Mouse (Mus musculus) frontal cortex, adult 2 months (tissue): ENCODE results near the gene Tead1. TPM values are rescaled to one million over a fixed set of nuclear protein-coding genes. Genes with fewer than 3 reads are reported as not detected.

Source experiments
- DNase-seq, 2 experiments: peaks; one replicate each; pipeline ENCODE4 v3.0.0; 2022; ENCODE audit warnings: low spot score in 1 of 2; ENCODE audit errors: extremely low spot score in 1 of 2
- polyA plus RNA-seq: library from polyadenylated mRNA; depleted of rRNA; stranded (reverse); fragments of >200 nt; gene quantifications from 2 replicates; pipeline ENCODE4 v1.2.3, GENCODE M21; 2012

The Tead1 gene
- polyA plus RNA-seq, 1 experiment: 8.1 TPM

DNA sequence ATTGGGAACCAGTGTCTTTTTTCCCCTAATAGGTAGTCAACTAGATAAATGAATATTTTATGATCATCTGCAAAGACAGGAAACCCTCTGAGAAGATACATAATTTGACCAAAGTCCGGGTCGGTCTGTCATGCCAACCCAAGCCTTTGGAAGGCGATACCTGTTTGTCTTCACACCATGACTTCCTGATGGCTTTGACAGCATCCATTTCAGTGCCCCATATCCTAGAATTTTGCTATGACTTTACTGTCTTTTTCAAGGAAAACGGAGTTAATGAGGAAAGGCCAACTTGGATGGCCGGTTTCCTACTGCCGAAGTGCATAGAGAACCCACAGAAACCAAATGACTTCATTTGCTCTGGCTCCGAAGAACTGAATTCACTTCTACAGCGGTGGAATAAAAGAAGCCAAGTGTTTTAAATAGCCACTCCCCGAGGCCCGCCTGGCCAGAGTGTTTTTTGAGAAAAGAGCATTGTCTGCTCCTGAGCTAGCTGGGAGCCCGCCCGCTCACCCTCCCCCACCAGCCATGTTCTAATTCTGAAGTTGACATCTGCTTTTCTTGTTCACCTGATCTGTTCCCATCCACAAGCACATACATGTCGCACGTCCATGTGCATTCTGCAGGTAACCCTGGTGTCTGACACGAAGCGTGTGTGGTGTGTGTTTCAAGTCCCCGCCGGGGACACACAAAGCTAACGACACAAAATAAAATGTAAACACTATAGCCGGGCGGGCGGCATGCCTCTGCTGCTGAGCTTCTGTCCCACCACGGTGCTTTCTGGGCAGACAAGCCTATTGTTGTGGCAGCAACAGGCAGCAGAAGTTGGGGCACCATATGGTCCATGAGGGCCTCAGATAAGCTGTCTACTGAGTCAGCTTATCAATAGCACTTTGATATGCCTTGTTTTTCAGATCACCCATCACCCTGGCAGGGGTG, 5.8 kb downstream of the Tead1 start:
- DNase-seq: peak in 1 of 2 experiments; percentile 27

DNA sequence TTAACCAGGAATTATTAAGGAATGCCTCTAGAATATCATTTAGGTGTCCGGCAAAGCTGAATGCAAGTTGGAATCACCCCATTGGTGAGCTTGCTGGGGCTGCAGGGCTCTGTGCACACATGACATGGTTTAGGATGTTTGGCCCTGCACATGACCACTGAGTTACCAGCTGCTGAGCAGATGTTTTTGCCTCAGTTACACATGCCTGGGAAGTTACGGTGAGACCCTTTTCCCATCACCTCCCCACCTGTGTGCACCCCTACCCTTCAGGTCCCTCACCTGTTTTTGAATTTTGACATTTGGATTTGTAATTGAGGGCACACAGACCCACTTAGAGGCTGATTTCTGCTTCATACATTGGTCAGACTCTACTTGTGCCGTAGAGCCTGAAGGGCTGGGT, 6.9 kb downstream of the Tead1 start:
- DNase-seq: no peak

DNA sequence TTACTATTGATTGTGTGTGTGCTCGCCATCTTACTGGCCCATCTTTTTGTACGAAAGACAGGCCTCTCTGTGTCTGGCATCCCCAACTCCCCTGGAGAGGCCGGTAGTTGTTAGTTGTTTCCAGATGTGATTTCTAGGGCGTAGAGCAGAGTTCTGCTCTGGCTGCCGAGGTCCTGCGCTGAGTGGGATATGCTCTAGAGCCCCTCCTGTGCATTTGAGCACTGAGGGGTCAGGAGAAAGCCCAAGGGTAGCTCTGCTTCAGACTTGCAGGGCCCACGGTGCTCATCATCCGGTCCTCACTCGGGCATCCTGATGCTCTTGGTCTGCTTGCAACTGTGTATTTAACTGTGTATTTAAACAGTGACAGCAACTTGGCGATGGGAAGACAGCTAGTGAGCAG, 7.5 kb downstream of the Tead1 start:
- DNase-seq: no peak

DNA sequence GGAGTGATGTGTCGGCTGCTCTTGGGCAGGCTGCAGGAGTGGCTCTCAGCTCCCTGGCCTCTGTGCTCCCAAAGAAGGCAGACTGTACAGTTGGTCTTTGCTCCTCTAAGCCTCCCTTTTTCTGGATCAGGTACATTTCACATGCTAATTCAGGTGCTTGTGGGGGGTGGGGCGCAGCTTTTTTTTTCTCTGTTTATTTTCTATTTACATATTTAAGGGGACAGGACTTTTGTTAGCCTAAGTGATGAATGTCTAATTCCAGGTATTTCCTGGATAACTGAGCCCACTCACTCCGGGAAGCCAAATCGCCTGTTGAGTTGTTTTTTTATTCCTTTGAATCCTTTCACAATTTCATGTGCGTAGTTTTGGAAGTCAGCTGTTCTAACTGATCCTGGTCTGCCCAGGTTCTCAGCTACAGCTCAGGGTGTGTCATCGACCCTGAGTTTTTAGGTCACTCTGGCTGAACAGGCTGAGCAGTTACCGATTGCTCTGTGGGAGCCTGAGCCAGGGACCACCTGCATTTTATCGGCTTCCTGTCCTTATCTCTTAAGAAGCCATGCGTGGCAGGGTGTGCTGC, 9.4 kb downstream of the Tead1 start:
- no peak for DNase-seq

DNA sequence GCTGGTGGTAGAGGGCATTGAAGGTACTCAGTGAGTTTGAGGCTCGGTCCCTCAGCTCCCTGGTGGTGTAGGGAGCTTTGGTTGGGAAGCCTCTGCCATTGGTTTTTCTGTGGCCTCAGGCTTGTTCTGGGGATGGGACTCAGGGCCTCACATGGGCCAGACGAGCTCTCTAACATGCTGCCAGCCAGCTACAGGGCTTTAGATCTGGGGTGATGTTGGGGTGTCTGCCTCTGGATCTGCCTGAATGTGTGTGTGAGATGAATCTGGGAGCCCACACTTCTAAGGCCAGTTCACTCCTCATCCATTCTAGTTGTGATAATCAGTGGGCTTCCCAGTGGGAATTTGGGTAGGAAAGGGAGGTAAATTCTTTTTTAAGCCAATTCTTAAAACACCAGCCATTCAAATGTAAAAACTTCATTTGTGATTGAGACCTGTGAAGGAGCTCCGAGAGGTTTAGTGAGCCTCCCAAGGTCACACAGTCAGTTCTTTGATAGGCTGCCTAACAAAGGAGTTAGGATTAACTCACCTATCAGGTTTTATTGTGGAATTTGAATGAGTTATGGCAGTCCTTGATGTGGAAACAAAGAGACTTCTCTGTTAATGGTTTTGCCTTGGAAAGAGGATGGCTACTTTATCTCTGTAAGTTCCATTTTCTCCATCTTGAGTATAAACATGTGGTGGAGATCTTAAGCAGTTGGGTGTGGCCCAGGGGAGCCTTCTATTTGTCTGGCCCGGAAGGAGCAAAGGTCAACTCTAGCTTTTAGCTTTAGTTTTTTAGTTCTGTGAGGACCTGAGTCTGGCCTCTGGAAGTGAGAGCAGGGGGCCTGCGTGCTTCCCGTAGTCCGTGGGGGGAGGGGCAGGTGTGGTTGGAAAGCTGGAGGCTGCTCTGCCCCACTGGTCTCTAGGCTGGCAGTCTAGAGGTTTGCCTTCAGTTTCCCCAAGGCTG, 12.0 kb downstream of the Tead1 start:
- no peak for DNase-seq

DNA sequence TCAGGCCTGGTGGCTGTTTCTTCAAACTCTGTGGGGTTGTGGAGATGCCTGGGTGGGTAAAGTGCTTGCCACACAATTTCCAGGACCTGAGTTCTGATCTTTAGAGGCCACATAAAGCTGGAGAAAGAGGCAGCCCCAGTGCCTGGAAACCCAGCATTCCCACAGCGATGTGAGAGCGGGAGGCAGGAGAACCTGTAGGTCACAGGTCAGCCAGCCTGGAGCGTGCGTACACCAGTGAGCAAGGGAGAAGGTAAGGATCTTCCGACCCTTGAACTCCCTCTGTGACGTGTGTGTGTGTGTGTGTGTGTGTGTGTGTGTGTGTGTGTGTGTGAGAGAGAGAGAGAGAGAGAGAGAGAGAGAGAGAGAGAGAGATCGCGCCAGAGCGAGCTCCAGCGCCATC, 14.4 kb downstream of the Tead1 start:
- no peak for DNase-seq

GRCm38 (mm10) chr7:112696777-112697161, 17.7 kb downstream of the Tead1 start:
- no peak for DNase-seq

- DNase-seq: peak in 1 of 2 experiments; percentile 19
These were observed 18.2 kb downstream of the Tead1 start for GRCm38 (mm10) chr7:112697162-112697841.

DNA sequence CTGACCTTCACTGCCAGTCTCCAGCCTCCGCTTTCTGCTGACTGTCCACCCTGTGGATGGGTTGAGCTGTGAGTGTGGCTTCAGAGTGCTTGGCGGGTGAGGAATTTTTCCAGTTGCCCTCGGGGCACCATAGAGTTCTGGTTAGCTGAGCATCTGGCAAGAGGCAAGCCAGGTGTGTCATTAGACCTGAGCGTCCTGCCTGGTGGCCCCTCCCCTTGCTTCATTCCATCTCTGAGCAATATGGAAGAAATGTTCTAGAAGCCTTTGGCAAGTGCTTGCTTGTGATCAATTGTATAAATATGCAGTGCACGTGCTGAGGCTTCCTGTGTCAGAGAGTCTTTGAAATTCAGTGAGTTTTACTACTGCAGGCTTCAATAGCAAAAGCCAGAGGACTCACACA, 21.0 kb downstream of the Tead1 start:
- DNase-seq: no peak

DNA sequence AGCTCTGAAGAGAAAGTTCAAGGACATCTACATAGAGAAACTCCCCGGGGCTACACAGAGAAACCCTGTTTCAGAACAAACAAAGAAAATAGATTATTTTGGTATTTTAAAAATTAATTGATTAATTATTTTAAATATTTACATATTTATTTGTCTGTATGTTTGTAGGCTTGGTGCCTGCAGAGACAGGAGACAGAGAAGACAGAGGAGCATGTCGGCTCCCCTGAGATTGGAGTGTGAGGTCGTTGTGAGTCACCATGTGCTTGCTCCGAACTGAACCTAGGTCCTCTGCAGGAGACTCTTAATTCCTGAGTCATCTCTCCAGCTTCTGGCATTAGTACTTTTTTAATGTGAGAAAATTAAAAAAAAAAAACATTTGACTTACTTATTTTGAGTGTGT, 24.2 kb downstream of the Tead1 start:
- DNase-seq: no peak

DNA sequence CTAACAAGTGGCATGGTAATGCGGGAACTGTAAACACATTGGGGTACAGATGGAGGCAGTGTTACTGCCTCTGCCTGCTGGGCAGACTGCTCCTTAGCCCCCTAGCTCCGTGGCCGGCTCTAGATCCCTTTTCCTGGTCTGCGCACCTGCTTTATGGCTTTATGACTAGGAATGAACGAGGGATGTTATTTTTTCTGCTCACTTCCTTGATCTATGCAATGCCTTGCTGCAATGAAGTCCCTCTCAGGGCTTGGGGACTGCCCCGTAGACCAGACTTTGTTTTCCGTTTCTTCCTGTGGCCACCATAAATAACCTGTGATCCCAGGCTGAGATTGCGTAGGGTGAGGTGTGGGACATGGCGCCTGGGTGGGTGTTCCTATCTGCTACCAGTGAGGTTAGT, 26.8 kb downstream of the Tead1 start:
- DNase-seq: no peak

DNA sequence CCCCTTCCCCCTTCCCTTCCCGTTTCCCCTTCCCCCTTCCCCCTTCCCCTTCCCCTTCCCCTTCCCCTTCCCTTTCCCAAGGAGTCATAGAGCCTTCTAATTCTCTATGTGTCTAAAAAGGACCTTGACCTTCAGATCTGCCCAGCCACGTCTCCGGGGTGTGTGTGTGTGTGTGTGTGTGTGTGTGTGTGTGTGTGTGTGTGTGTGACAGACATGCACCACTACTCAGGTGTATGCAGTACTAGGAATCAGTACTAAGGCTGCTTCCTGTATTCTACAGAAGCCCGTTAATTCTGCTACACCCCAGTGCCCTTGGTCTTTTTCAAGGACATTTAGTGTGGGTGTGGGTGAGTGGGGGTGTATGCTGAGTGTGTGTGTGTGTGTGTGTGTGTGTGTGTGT, 27.6 kb downstream of the Tead1 start:
- DNase-seq: no peak

- DNase-seq: no peak
These were observed 31.4 kb downstream of the Tead1 start for GRCm38 (mm10) chr7:112710409-112711107.

- no peak for DNase-seq
These were observed 32.9 kb downstream of the Tead1 start for GRCm38 (mm10) chr7:112711977-112712376.

GRCm38 (mm10) chr7:112713509-112713908, 34.4 kb downstream of the Tead1 start:
- no peak for DNase-seq

DNA sequence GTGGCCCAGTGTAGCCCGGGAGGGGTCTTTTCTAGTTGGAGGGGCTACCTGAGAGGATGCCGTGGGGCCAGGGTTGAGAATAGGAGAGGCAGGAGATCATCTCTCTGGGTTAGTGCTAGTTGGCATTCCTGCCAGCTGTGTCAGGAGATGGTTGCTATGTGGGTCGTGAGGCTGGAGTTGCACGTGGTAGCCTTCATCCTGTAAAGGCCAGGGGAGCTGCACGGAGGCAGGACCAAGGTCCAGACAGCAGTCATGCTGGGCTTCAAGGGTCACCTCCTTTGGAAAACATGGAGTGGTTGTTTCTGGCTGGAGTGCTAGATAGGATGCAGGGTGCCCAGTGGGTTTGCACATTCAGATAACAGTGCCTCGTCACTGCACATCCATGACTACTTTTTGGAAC, 35.7 kb downstream of the Tead1 start:
- no peak for DNase-seq

GRCm38 (mm10) chr7:112716701-112717100, 37.6 kb downstream of the Tead1 start:
- no peak for DNase-seq

DNA sequence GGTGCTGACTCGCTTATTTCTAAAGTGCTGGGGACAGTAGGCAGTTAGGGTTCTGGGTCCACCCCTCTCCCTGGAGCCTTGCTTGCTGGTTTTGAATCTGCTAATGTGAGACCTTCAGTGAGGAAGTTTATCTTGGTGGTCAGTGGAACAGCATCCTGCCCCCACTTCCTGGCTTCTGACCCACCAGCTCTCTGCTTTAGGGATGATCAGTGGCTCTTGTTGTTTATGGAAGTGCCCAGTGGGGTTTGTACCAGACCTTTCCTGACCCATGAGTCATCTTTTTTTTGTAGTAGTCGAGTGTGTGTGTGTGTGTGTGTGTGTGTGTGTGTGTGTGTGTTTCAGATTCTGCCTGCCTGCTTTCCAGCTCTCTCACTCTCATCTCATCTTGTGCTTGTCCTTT, 38.6 kb downstream of the Tead1 start:
- DNase-seq: no peak

DNA sequence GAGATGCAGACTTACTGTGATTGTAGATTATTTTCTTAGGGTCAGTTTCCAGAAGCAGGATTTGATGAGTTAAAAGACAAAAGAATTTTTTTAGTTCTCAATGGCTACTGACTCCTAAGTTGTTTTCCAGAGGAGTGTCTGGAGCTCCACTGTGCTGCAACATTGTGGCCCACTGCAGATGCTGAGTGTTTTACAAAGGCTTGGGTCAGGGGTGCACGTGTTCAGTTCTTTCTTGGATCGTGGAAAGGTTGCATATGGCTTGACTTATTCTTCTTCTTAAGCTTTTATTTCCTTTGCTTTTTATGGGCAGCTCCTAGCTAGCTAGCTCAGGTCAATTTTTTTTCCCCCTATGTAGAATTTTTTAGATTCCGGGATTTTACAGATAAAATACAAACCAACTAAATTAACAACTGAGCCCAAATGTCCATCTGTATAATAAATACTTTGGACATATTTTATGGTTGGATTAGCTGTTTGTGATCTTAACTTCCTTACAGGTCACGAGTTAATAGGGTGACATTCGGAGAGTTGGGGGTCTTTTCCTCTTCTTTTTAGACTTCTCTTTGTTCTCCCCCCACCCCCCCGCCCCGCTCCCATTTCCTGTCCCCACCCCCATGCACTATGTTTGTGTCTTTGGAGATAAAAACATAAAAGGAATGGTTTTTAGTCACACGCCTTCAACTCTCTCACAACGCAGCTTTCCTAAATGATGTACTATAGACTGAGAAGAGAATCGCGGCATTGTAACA, 40.5 kb downstream of the Tead1 start:
- no peak for DNase-seq
